Mouse (Mus musculus): ENCODE data around the gene Zfp367. TPM values are rescaled to one million over a fixed set of nuclear protein-coding genes. Genes with fewer than 3 reads are reported as not detected.
A peak's percentile ranks its signal among the peaks of the same experiment; 100 is the strongest.

Zfp367 gene
- total and polyA plus RNA-seq, 3 experiments: 12.6 to 33.7 (median 23.8) TPM

DNA sequence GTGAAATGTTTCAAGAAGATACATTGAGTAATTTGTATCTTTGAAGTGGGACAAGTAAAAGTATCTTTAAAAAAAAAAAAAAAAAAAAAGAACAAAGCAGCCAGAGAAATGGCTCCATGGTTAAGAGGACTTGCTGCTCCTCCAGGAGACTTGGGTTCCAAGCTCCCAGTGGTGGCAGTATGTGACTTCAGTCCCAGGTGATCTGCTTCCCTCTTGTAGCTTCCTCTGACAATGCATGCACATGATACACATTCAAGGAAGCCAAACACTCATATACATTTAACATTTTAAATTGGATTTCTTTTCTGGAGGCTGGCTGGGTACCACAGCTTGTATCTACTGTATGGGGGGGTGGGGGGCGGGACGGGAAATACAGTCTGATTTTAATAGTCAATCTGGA lies 1.6 kb upstream of the Zfp367 start:
- Histone ChIP-seq H3K79me2 (replicated peaks; ENCODE audit: control insufficient read depth, extremely low read depth, insufficient read depth, poor library complexity, severe bottlenecking) (peaks cover 29% of the 10 kb centered on the region), H3K9ac (ENCODE audit: insufficient read depth, low read depth) (no peak overlapping the region), H3K27ac (ENCODE audit: insufficient read depth, low read depth) (no peak overlapping the region), H3K4me2 (ENCODE audit: insufficient read depth, low read depth, poor library complexity, severe bottlenecking) (0 out of 2 replicates have a peak overlapping the region, but pooled peaks have one; percentile 4), H3K27me3 (replicated peaks) (peaks cover 26% of the 10 kb centered on the region), H3K36me3 (replicated peaks in 1 of 2; ENCODE audit: control insufficient read depth in 1 of 2, insufficient read depth in 1 of 2, low read length in 1 of 2) (peaks cover 0 to 6% of the 10 kb centered on the region in 2 experiments), H3K9me3 (replicated peaks; ENCODE audit: low read length) (no peaks in the 10 kb centered on the region), H3K4me3 (replicated peaks in 1 of 3; ENCODE audit: low read depth in 2 of 3, low read length in 2 of 3, poor library complexity in 1 of 3) (no peak overlapping the region), H3K4me1 (ENCODE audit: control insufficient read depth in 1 of 2, insufficient read depth in 2 of 2) (peaks cover 5 to 19% of the 10 kb centered on the region in 2 experiments)
- no peak for DNase-seq (ENCODE audit: extremely low read depth)
- in situ Hi-C loops (cut with MboI; ENCODE audit: low pct_ligation_motif_present, low pct_unique_long_range_greater_than_20kb, low sequenced_read_pairs): no loop called here
- dilution Hi-C loops (cut with MboI; ENCODE audit: extremely low pct_ligation_motif_present, extremely low pct_unique_long_range_greater_than_20kb, low sequenced_read_pairs): no loop called here
- no peak for TF ChIP-seq POLR2A (IDR thresholded peaks at IDR 0.05; ENCODE audit: low read depth, low read length)
- no peak for TF ChIP-seq MYC (IDR thresholded peaks at IDR 0.05; ENCODE audit: low read depth, low read length)
- no peak for TF ChIP-seq TCF12 (IDR thresholded peaks at IDR 0.05; ENCODE audit: low read depth, low read length)
- TF ChIP-seq MAZ (IDR thresholded peaks at IDR 0.05; ENCODE audit: low read depth, low read length): no peak

DNA sequence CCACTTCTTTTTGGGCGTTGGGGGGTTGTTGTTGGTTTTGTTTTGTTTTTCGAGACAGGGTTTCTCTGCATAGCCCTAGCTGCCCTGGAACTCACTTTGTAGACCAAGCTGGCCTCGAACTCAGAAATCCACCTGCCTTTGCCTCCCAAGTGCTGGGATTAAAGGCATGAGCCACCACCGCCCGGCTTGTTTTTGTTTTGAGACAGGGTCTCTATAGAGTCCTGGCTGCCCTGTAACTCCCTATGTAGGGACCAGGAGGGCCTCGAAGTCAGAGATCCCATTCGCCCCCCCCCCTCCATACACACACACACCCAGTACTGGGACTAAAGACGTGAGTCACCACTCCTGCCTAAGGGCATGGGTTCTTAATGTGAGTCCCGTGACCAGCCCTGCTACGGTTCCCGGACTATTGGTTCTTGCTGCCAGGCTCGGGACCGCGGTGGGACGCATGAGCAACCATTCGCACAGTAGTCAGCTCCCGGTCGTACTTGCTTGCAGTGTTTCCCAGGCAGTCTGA lies 807 bp upstream of the Zfp367 start:
- Histone ChIP-seq H3K36me3 (replicated peaks in 1 of 2; ENCODE audit: control insufficient read depth in 1 of 2, insufficient read depth in 1 of 2, low read length in 1 of 2) (peaks cover 0 to 6% of the 10 kb centered on the region in 2 experiments), H3K4me1 (ENCODE audit: control insufficient read depth in 1 of 2, insufficient read depth in 2 of 2) (peaks cover 5 to 26% of the 10 kb centered on the region in 2 experiments), H3K4me2 (ENCODE audit: insufficient read depth, low read depth, poor library complexity, severe bottlenecking) (peak overlapping the region; percentile 91), H3K27ac (ENCODE audit: insufficient read depth, low read depth) (no peak overlapping the region), H3K27me3 (replicated peaks) (peaks cover 22% of the 10 kb centered on the region), H3K9me3 (replicated peaks; ENCODE audit: low read length) (no peaks in the 10 kb centered on the region), H3K4me3 (replicated peaks in 1 of 3; ENCODE audit: low read depth in 2 of 3, low read length in 2 of 3, poor library complexity in 1 of 3) (peak overlapping the region; percentile 15 to 94 (median 60)), H3K9ac (ENCODE audit: insufficient read depth, low read depth) (peak overlapping the region; percentile 55; the same call in 1 of the 2 replicates), H3K79me2 (replicated peaks; ENCODE audit: control insufficient read depth, extremely low read depth, insufficient read depth, poor library complexity, severe bottlenecking) (peaks cover 37% of the 10 kb centered on the region)
- TF ChIP-seq BHLHE40 (IDR thresholded peaks at IDR 0.05; ENCODE audit: low read depth, low read length): peak; percentile 92
- TF ChIP-seq ZNF384 (IDR thresholded peaks at IDR 0.05; ENCODE audit: low read depth, low read length): no peak
- TF ChIP-seq TBP (conservative IDR thresholded peaks at IDR 0.05; ENCODE audit: low read depth, low read length): no peak
- TF ChIP-seq NRF1 (IDR thresholded peaks at IDR 0.05; ENCODE audit: low read depth, low read length): no peak
- TF ChIP-seq ETS1 (conservative IDR thresholded peaks at IDR 0.05; ENCODE audit: low read depth, low read length): 0 out of 2 replicates have a peak, but pooled peaks have one; percentile 26
- in situ Hi-C loops (cut with MboI; ENCODE audit: low pct_ligation_motif_present, low pct_unique_long_range_greater_than_20kb, low sequenced_read_pairs) (no loop called here), dilution Hi-C loops (cut with MboI; ENCODE audit: extremely low pct_ligation_motif_present, extremely low pct_unique_long_range_greater_than_20kb, low sequenced_read_pairs) (no loop called here)
- peak; percentile 51 for DNase-seq (ENCODE audit: extremely low read depth)

DNA sequence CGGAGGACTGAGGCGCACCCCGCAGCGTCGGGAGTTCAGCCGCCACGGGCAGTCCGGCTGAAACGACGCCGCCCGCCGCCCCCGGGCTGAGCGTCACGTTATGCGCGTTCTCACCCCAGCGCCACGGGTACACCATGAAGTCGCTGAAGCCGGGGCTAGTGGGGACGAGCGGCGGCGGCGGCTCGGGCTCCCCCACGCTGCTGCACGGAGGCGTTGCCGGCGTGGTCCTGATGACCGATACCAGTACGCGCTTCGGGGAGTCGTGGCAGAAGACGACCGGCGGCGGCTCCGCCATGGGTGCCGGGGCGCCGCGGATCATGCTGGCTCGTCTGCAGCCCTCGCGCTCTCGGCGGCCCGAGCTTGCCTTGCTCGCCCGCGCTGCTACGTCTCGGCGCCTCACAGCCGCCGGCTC lies 325 bp downstream of the Zfp367 start:
- H3K4me1 ChIP-seq (ENCODE audit: control insufficient read depth in 1 of 2, insufficient read depth in 2 of 2): peaks cover 5 to 30% of the 10 kb centered on the region in 2 experiments
- peaks cover 44% of the 10 kb centered on the region for H3K79me2 ChIP-seq (replicated peaks; ENCODE audit: control insufficient read depth, extremely low read depth, insufficient read depth, poor library complexity, severe bottlenecking)
- dilution Hi-C loops (cut with MboI; ENCODE audit: extremely low pct_ligation_motif_present, extremely low pct_unique_long_range_greater_than_20kb, low sequenced_read_pairs) (no loop called here), in situ Hi-C loops (cut with MboI; ENCODE audit: low pct_ligation_motif_present, low pct_unique_long_range_greater_than_20kb, low sequenced_read_pairs) (no loop called here)
- peaks cover 0 to 8% of the 10 kb centered on the region in 2 experiments for H3K36me3 ChIP-seq (replicated peaks in 1 of 2; ENCODE audit: control insufficient read depth in 1 of 2, insufficient read depth in 1 of 2, low read length in 1 of 2)
- H3K9me3 ChIP-seq (replicated peaks; ENCODE audit: low read length): no peaks in the 10 kb centered on the region
- H3K4me3 ChIP-seq (replicated peaks in 1 of 3; ENCODE audit: low read depth in 2 of 3, low read length in 2 of 3, poor library complexity in 1 of 3): peak overlapping the region; percentile 94 to 98 (median 97)
- peaks cover 17% of the 10 kb centered on the region for H3K27me3 ChIP-seq (replicated peaks)
- peak overlapping the region; percentile 75 for H3K27ac ChIP-seq (ENCODE audit: insufficient read depth, low read depth)
- DNase-seq (ENCODE audit: extremely low read depth): peak; percentile 23
- peak overlapping the region; percentile 69 for H3K9ac ChIP-seq (ENCODE audit: insufficient read depth, low read depth)
- peak overlapping the region; percentile 27; the same call in 1 of the 2 replicates for H3K4me2 ChIP-seq (ENCODE audit: insufficient read depth, low read depth, poor library complexity, severe bottlenecking)
- TF ChIP-seq ZC3H11A (IDR thresholded peaks at IDR 0.05; ENCODE audit: low read depth, low read length): no peak
- TF ChIP-seq HCFC1 (IDR thresholded peaks at IDR 0.05; ENCODE audit: low read depth, low read length): no peak
- TF ChIP-seq BHLHE40 (IDR thresholded peaks at IDR 0.05; ENCODE audit: low read depth, low read length): no peak
- TF ChIP-seq USF1 (IDR thresholded peaks at IDR 0.05; ENCODE audit: low read depth, low read length): no peak
- no peak for TF ChIP-seq TBP (conservative IDR thresholded peaks at IDR 0.05; ENCODE audit: low read depth, low read length)
- TF ChIP-seq KAT2A (IDR thresholded peaks at IDR 0.05; ENCODE audit: insufficient replicate concordance, low read length): no peak
- no peak for TF ChIP-seq CHD1 (IDR thresholded peaks at IDR 0.05; ENCODE audit: low read depth, low read length)
- 0 out of 2 replicates have a peak, but pooled peaks have one; percentile 11 for TF ChIP-seq UBTF (IDR thresholded peaks at IDR 0.05; ENCODE audit: low read depth, low read length)
- no peak for TF ChIP-seq ELF1 (IDR thresholded peaks at IDR 0.05; ENCODE audit: low read depth, low read length)
- no peak for TF ChIP-seq E2F4 (IDR thresholded peaks at IDR 0.05; ENCODE audit: insufficient replicate concordance, low read depth, low read length)
- TF ChIP-seq POLR2AphosphoS2 (IDR thresholded peaks at IDR 0.05; ENCODE audit: low read depth, low read length): no peak
- no peak for TF ChIP-seq MYC (IDR thresholded peaks at IDR 0.05; ENCODE audit: low read depth, low read length)
- no peak for TF ChIP-seq CTCF (conservative IDR thresholded peaks at IDR 0.05 in 1 of 2, IDR thresholded peaks at IDR 0.05 in 1 of 2; ENCODE audit: low read depth in 2 of 2, low read length in 2 of 2)
- no peak for TF ChIP-seq RAD21 (IDR thresholded peaks at IDR 0.05; ENCODE audit: low read depth, low read length)
- no peak for TF ChIP-seq MAFK (IDR thresholded peaks at IDR 0.05; ENCODE audit: insufficient replicate concordance, low read length)
- no peak for TF ChIP-seq MAX (IDR thresholded peaks at IDR 0.05; ENCODE audit: low read length)
- no peak for TF ChIP-seq GABPA (IDR thresholded peaks at IDR 0.05; ENCODE audit: insufficient replicate concordance, low read depth, low read length)
- no peak for TF ChIP-seq MEF2A (IDR thresholded peaks at IDR 0.05; ENCODE audit: borderline replicate concordance, low read depth, low read length)
- 0 out of 2 replicates have a peak, but pooled peaks have one; percentile 0 for TF ChIP-seq NRF1 (IDR thresholded peaks at IDR 0.05; ENCODE audit: low read depth, low read length)
- TF ChIP-seq POLR2A (IDR thresholded peaks at IDR 0.05; ENCODE audit: low read depth, low read length): 0 out of 2 replicates have a peak, but pooled peaks have one; percentile 0
